Mouse (Mus musculus) 3134 (cell line): ENCODE measurements around the gene Ddx25.

ENCODE experiments used
- DNase-seq: peaks from one replicate; pipeline ENCODE4 v3.0.0-alpha.2; 2011; ENCODE audit warnings: low spot score; ENCODE audit not compliant: insufficient read length; ENCODE audit errors: extremely low read depth

Gene Ddx25

GRCm38 (mm10) chr9:35558257-35559008, at the start of gene Ddx25, which contains the start of gene Pus3:
TSS of gene Ddx25 (minus strand) at chr9:35558528.
TSS of gene Pus3 (plus strand) at chr9:35558595.
- no peak for DNase-seq

GRCm38 (mm10) chr9:35607647-35608405, 49.5 kb upstream of the Ddx25 start:
- no peak for DNase-seq

GRCm38 (mm10) chr9:35592903-35593302, 34.6 kb upstream of the Ddx25 start:
- DNase-seq = no peak

GRCm38 (mm10) chr9:35587674-35588073, 29.3 kb upstream of the Ddx25 start:
- no peak for DNase-seq

GRCm38 (mm10) chr9:35574416-35574815, 16.1 kb upstream of the Ddx25 start:
- DNase-seq = no peak

- DNase-seq = no peak
Measured at GRCm38 (mm10) chr9:35570663-35571062, 12.3 kb upstream of the Ddx25 start.

GRCm38 (mm10) chr9:35569571-35570534, 11.5 kb upstream of the Ddx25 start, which contains the start of the genes Pate2 and Hyls1:
TSS of gene Pate2 (plus strand) at chr9:35570284.
TSS of gene Hyls1 (minus strand) at chr9:35570398.
- DNase-seq = peak; percentile 96

- no peak for DNase-seq
Measured at GRCm38 (mm10) chr9:35567995-35568394, 9.7 kb upstream of the Ddx25 start.

GRCm38 (mm10) chr9:35564536-35565240, 6.4 kb upstream of the Ddx25 start:
- no peak for DNase-seq

- DNase-seq = no peak
Measured at GRCm38 (mm10) chr9:35561583-35561982, 3.3 kb upstream of the Ddx25 start.

- DNase-seq = no peak
Measured at GRCm38 (mm10) chr9:35561076-35561475, 2.7 kb upstream of the Ddx25 start.

- peak; percentile 61 for DNase-seq
Measured at GRCm38 (mm10) chr9:35559009-35559890, 922 bp upstream of the Ddx25 start.

GRCm38 (mm10) chr9:35556494-35557102, 1.7 kb downstream of the Ddx25 start:
- no peak for DNase-seq

- no peak for DNase-seq
Measured at GRCm38 (mm10) chr9:35548455-35548854, 9.9 kb downstream of the Ddx25 start.

- no peak for DNase-seq
Measured at GRCm38 (mm10) chr9:35546745-35547144, 11.6 kb downstream of the Ddx25 start.

- no peak for DNase-seq
Measured at GRCm38 (mm10) chr9:35545704-35546103, 12.6 kb downstream of the Ddx25 start.

GRCm38 (mm10) chr9:35544666-35545065, 13.7 kb downstream of the Ddx25 start:
- no peak for DNase-seq

GRCm38 (mm10) chr9:35543099-35543860, 15.0 kb downstream of the Ddx25 start:
- DNase-seq = no peak
